Mouse (Mus musculus) heart, embryonic 16.5 days (tissue): ENCODE results near the gene Enpp1. TPM values are rescaled to one million over a fixed set of nuclear protein-coding genes. Genes with fewer than 3 reads are reported as not detected.

ENCODE experiments used
- ATAC-seq: fragments of 200-750 bp; cut with Nextera tagmentation; replicated peaks from 2 replicates; pipeline ENCODE4 v1.8.0; 2017; ENCODE audit warnings: moderate number of reproducible peaks; ENCODE audit not compliant: insufficient read depth, low FRiP score; ENCODE audit errors: extremely low read depth
- H3K27ac ChIP-seq: fragments of 300-500 bp; sonication (generic); 2 replicates; pipeline ENCODE4 v1.5.1; 2014; ENCODE audit warnings: mild to moderate bottlenecking, low read length, control low read depth, moderate library complexity
- H3K27me3 ChIP-seq: fragments of 300-500 bp; sonication (generic); 2 replicates; pipeline ENCODE4 v1.6.1; 2014; ENCODE audit warnings: low read length, mixed read lengths; ENCODE audit not compliant: control insufficient read depth, insufficient read depth
- H3K36me3 ChIP-seq: fragments of 300-500 bp; sonication (generic); 2 replicates; pipeline ENCODE4 v1.6.1; 2014; ENCODE audit not compliant: control insufficient read depth, insufficient read depth
- H3K4me1 ChIP-seq: fragments of 300-500 bp; sonication (generic); 2 replicates; pipeline ENCODE4 v1.6.1; 2014; ENCODE audit warnings: low read length, mixed read lengths; ENCODE audit not compliant: control insufficient read depth, insufficient read depth
- H3K4me2 ChIP-seq: fragments of 300-500 bp; sonication (generic); 2 replicates; pipeline ENCODE4 v1.6.1; 2014; ENCODE audit warnings: low read depth, mild to moderate bottlenecking, control low read depth, low read length
- H3K4me3 ChIP-seq: fragments of 300-500 bp; sonication (generic); 2 replicates; pipeline ENCODE4 v1.5.1; 2014; ENCODE audit warnings: mild to moderate bottlenecking, control low read depth, low read length
- H3K9ac ChIP-seq: fragments of 300-500 bp; sonication (generic); 2 replicates; pipeline ENCODE4 v1.6.1; 2014; ENCODE audit warnings: low read length, control low read depth
- H3K9me3 ChIP-seq: fragments of 300-500 bp; sonication (generic); replicated peaks from 2 replicates; pipeline ENCODE4 v1.6.1; 2016; ENCODE audit warnings: low read length; ENCODE audit not compliant: control insufficient read depth
- WGBS: fragments of 180-500 bp; shearing (Covaris S2); extraction: QIAGEN DNeasy Blood & Tissue Kit; methylation state at CpG from one replicate; pipeline ENCODE4 v1.1.7; 2014; 5-methylcytosine and 5-hydroxymethylcytosine counted together
- polyA plus RNA-seq: library from polyadenylated mRNA; unstranded; fragments of >200 nt; fragmentation: Nextera tagmentation; extraction: Ambion mirVana; gene quantifications from 2 replicates; pipeline ENCODE4 v1.2.1, GENCODE M21; 2015

The Enpp1 gene
- polyA plus RNA-seq, 1 experiment from 2014 or later: 3.9 TPM

GRCm38 (mm10) chr10:24739171-24739570 is 27.2 kb upstream of the Enpp1 start:
- 81% methylated on average over 2 of the region's 2 CpGs for WGBS
- Histone ChIP-seq H3K36me3 (no peaks in the 10 kb centered on the region), H3K27me3 (no peaks in the 10 kb centered on the region), H3K9ac (no peak overlapping the region), H3K4me2 (no peak overlapping the region), H3K4me3 (no peak overlapping the region), H3K27ac (no peak overlapping the region), H3K4me1 (0 out of 2 replicates have a peak, but pooled peaks cover 2% of the 10 kb centered on the region), H3K9me3 (no peaks in the 10 kb centered on the region)
- ATAC-seq: no peak

DNA sequence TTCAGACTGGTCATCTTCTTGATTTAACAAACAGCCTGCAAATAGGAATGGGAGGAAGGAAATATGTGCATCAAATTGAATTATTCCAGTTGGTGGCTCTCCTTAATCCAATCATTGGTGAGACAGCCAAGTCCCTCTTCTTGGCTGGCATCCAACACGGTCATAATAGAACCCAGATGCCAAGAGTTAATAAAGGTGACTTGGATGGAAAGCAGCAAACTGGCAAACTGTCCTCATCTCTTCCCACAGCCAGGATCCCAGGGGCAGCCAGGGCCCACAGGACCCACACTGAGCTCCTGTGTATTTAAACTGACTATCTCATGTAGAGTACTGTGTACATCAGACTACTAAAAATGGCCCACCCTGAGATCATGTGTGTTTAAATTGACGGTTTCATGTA is 26.5 kb upstream of the Enpp1 start:
- Histone ChIP-seq H3K27me3 (no peaks in the 10 kb centered on the region), H3K27ac (no peak overlapping the region), H3K4me2 (no peak overlapping the region), H3K4me1 (0 out of 2 replicates have a peak, but pooled peaks cover 2% of the 10 kb centered on the region), H3K4me3 (no peak overlapping the region), H3K36me3 (no peaks in the 10 kb centered on the region), H3K9ac (no peak overlapping the region), H3K9me3 (no peaks in the 10 kb centered on the region)
- WGBS: 51% methylated on average over 2 of the region's 2 CpGs
- no peak for ATAC-seq

DNA sequence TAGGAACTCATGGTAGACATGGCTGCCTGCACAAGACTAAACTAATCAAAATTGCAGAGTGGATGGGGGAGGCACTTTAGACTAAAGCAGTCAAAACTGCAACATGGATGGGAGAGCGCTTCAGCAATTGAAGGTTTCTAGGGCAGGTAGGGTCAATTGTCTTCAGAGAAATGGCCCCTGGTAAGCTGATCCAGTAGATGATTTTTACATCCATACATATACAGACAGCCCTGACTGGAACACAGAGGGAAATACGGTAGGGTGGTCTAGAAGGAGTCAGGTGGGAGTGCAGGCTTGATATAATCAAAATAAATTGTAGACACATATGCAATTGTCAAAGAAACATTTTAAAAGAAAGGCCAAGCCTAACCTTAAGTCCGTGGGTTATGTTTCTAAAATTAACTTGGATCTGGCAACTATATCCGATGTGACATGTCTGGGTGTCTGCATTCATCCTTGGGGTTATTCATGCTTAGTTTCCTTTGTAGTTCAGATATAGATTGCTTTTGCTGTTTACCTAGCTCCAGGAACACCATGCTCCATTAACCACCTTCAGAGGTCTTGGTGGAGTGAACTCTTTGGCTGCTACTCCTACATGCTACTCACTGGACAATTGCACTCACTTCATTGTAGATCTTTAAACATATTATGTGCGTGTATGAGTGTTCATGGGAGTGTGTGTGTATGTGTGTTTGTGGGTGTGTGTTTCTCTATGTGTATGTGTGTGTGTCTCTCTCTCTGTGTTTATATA is 23.2 kb upstream of the Enpp1 start:
- Histone ChIP-seq H3K36me3 (no peaks in the 10 kb centered on the region), H3K4me3 (no peak overlapping the region), H3K9me3 (no peaks in the 10 kb centered on the region), H3K27ac (no peak overlapping the region), H3K27me3 (no peaks in the 10 kb centered on the region), H3K4me1 (0 out of 2 replicates have a peak, but pooled peaks cover 2% of the 10 kb centered on the region), H3K9ac (no peak overlapping the region), H3K4me2 (no peak overlapping the region)
- no peak for ATAC-seq
- WGBS: 75% methylated on average over 5 of the region's 5 CpGs

GRCm38 (mm10) chr10:24727478-24727877 is 15.5 kb upstream of the Enpp1 start:
- Histone ChIP-seq H3K36me3 (no peaks in the 10 kb centered on the region), H3K9me3 (no peaks in the 10 kb centered on the region), H3K27ac (no peak overlapping the region), H3K9ac (no peak overlapping the region), H3K4me3 (no peak overlapping the region), H3K27me3 (no peaks in the 10 kb centered on the region), H3K4me1 (no peaks in the 10 kb centered on the region), H3K4me2 (no peak overlapping the region)
- 82% methylated on average over 4 of the region's 4 CpGs for WGBS
- ATAC-seq: no peak

DNA sequence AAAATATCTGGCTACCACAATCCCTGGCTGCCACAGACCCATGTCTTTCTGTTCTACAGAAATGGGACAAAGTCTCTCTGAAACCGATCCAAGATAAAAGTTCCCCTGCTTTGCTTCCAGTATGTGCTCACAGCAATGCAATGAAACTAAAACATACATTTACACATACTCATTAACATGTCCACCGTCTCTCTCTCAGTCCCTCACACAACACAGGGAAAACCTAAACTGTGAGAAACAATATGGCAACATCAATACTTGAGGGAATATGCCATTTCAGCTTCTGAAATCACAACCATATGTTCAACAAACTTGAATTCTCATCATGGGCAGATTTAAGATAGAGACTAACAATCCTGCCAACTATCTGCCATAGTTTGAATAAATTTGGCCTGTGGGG is 13.2 kb upstream of the Enpp1 start:
- H3K36me3 ChIP-seq: no peaks in the 10 kb centered on the region
- H3K27me3 ChIP-seq: no peaks in the 10 kb centered on the region
- H3K4me2 ChIP-seq: no peak overlapping the region
- ATAC-seq: no peak
- H3K4me3 ChIP-seq: no peak overlapping the region
- H3K4me1 ChIP-seq: no peaks in the 10 kb centered on the region
- no peak overlapping the region for H3K9ac ChIP-seq
- H3K27ac ChIP-seq: no peak overlapping the region
- no peaks in the 10 kb centered on the region for H3K9me3 ChIP-seq
- WGBS: 86% methylated on average over 2 of the region's 2 CpGs

GRCm38 (mm10) chr10:24721841-24722240 is 9.9 kb upstream of the Enpp1 start:
- no peaks in the 10 kb centered on the region for H3K9me3 ChIP-seq
- ATAC-seq: no peak
- H3K4me1 ChIP-seq: no peaks in the 10 kb centered on the region
- H3K4me3 ChIP-seq: no peak overlapping the region
- H3K27ac ChIP-seq: no peak overlapping the region
- no peaks in the 10 kb centered on the region for H3K27me3 ChIP-seq
- no peak overlapping the region for H3K9ac ChIP-seq
- H3K36me3 ChIP-seq: no peaks in the 10 kb centered on the region
- 87% methylated on average over 3 of the region's 3 CpGs for WGBS
- no peak overlapping the region for H3K4me2 ChIP-seq

DNA sequence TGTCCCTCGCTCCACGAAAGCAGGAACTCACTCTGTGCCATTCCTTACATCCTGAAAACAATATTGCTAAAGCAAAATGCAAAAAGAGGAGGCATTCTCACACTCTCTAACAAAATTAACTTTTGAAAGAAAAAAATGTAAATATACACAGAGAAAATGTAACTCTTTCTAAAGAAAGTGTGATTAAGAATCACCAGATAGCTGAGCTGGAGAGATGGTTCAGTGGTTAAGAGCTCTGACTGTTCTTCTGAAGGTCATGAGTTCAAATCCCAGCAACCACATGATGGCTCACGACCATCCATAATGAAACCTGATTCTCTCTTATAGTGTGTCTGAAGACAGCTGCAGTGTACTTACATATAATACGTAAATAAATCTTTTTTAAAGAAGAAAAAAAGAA is 7.4 kb upstream of the Enpp1 start:
- Histone ChIP-seq H3K9ac (no peak overlapping the region), H3K4me3 (no peak overlapping the region), H3K4me1 (no peaks in the 10 kb centered on the region), H3K4me2 (no peak overlapping the region), H3K36me3 (no peaks in the 10 kb centered on the region), H3K27ac (no peak overlapping the region), H3K27me3 (no peaks in the 10 kb centered on the region), H3K9me3 (no peaks in the 10 kb centered on the region)
- ATAC-seq: no peak
- WGBS: 83% methylated on average over 4 of the region's 4 CpGs

- no peak overlapping the region for H3K27ac ChIP-seq
- H3K4me3 ChIP-seq: no peak overlapping the region
- no peak overlapping the region for H3K9ac ChIP-seq
- no peak overlapping the region for H3K4me2 ChIP-seq
- no peaks in the 10 kb centered on the region for H3K4me1 ChIP-seq
- ATAC-seq: no peak
- no peaks in the 10 kb centered on the region for H3K9me3 ChIP-seq
- 56% methylated on average over 11 of the region's 11 CpGs for WGBS
- H3K36me3 ChIP-seq: no peaks in the 10 kb centered on the region
- H3K27me3 ChIP-seq: no peaks in the 10 kb centered on the region
Observed at GRCm38 (mm10) chr10:24718720-24719119, 6.8 kb upstream of the Enpp1 start.

DNA sequence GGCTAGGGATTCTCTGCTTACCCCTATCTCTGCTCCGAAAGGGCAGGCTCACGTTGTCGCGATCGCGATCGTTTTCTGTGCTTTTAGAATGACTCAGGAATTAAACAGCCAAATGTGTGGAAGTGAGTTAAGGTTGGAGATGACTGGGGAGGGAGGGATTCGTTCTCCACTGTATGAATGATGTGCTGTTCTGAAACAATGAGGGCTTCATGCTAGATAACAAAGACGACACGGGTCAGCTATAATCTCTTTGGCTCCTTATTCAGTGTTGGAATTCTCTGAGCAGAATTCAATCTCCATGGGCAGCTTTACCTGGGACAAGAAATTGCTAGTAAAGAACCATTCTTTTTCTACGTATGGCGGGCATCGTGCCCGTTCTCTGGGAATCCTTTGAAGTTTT is 6.1 kb upstream of the Enpp1 start:
- no peak for ATAC-seq
- Histone ChIP-seq H3K27ac (no peak overlapping the region), H3K9ac (no peak overlapping the region), H3K4me1 (no peaks in the 10 kb centered on the region), H3K4me3 (no peak overlapping the region), H3K27me3 (no peaks in the 10 kb centered on the region), H3K9me3 (no peaks in the 10 kb centered on the region), H3K36me3 (no peaks in the 10 kb centered on the region), H3K4me2 (no peak overlapping the region)
- 53% methylated on average over 14 of the region's 14 CpGs for WGBS
